Mouse (Mus musculus) ovary, adult 18-20 months (tissue): ENCODE data around the gene Fbxl13.

Experiments used
- DNase-seq: peaks from one replicate; pipeline ENCODE4 v3.0.0; 2022; ENCODE audit warnings: low spot score, mixed read lengths

Fbxl13 gene

DNA sequence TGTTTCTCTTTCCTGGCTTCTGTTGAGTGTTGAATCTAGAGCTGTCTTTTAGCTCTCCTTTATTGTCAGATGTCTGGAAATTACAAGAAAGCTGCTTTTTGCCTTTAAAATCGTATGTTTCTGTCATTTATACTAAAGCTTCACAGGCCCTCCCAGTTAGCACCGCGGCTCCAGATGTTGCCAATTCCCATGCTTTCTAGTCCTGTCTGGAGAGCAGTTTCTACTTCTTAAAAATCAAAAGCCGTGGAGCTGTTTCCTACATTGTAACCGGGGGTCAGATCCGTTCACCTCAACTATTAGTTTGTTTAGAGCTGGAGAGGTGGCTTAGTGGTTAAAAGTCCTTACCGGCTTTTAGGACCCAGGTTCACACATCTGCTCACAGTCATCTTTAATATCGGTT, 162.2 kb downstream of the Fbxl13 start:
- no peak for DNase-seq

DNA sequence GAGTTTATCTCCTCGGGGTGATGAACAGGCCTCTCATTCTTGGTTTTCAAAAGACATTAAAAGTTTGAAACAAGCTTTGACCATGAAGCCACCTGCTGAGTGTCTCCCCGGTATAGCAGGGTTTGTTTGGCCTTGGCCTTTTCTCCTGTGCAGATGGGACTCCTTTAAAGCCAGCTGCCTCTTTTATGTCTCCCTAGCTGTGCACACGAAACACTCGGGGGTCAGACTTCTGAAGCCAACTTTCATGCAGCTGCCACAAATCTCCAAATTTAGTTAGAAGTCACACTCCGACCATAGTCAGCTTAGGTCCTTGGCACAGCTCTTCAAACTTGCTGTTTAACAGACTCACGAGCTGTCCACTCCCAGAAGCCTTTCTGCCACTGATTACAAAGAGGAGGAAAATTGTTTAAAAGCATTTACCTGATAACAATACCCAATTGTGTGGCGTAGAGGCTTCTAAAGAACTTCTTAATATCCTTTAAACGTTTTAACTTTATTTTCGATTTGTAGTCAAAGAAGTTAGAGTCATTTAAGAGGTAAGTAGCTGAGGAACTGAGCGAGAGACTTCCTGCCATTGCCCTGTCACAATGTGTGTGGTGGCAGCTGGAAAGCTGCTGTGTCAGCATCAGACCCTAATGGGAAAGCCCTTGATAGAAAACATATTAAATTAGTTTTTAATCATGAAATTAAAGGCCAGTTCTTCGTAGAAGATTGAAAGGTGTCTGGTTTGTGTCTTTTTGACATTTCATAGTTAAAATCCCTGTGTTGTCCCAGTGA, 162.8 kb downstream of the Fbxl13 start:
- DNase-seq, result peak; percentile 18

DNA sequence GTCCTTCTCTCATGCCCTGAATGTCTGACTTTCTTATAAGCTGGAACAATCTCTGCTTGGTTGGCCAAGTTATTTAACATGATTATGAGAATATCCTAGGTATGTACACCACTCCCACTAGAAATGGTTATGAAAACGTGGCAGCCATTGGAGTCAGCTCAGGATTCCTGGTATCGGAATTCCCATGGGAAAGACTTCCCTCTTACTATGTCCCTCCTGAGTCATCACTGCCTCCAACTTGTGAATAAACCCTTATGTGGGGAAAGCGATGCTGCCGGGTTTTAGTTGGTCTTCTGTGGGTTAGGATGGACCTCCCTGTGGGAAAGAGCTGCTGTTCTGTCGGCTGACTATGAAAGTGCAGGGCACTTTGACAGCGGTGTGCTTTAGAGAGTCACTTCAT, 163.9 kb downstream of the Fbxl13 start:
- no peak for DNase-seq

DNA sequence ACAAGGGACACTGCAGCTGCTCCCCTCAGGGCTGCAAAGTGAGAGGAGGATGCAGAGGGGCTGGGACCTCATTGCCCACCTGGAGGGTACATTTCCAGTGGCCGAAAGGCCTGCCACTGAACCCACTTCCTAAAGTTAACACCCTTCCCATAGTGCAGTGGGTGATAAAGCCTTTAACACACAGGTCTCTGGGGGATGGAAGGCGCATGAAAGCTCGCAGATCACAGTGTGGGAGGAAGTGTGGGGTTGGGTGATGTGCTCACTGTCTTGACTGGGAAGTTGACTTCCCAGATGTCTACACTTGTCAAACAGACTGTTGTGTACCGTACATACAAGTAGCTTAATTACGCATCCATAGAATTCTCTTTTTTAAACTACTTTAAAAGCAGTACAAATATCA, 165.7 kb downstream of the Fbxl13 start:
- DNase-seq, result no peak

DNA sequence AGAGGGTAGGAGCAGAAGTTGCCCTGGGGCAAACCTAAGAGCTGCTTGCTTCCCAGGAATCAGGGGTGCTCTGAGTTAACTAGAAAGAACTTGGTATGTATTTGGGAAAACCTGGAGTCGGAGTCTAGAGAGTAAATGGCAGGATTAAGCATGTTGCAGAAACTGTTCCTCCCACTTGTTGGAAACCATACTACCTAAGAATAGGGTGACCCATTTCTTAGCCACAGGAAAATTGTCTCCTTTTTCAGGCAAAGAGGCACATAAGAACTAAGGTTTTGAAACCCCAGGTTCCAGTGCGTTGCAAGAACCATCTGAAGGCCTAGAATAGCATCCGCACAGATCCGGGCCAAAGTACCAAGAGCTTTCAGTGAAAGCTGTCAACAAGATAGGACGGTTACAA, 167.0 kb downstream of the Fbxl13 start:
- DNase-seq, result no peak

DNA sequence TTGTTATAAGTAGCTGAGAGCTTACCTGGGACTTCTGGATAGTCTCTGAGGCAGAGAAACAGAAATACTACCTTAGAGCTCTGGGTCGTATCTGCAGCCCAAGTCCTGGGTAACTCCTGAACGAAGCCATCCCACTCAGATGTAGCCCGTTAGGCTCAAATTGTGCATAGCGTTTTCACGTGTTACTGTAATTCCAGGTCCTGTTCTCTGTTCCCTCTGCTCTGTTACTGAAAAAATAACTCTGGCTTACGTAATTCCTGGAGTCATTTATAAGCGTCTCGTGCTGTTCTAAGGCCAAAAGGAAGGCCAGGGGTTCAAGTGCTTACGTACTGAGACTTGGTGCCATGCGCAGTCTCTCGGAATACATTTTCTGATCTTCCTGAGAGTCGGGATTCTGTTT, 177.3 kb downstream of the Fbxl13 start:
- no peak for DNase-seq

DNA sequence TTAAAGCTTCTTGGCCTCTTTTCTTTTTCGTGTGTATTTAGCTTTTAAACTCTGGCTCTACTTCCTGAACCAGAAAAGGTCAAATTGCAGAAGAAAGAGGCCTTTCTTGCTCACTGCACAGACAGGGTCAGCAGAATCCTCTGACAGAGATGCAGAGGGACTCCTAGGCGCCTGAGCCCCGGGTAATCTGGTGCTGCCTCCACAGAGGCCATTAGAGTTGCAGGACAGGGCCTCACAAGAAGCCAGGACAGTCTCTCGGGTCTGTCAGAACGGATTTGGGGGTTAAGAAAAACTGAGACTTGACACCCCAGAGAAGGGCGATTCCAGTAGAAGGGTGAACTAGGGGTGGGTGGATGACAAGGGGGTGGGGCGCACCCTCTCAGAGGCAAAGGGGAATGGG, 178.0 kb downstream of the Fbxl13 start:
- DNase-seq, result no peak

DNA sequence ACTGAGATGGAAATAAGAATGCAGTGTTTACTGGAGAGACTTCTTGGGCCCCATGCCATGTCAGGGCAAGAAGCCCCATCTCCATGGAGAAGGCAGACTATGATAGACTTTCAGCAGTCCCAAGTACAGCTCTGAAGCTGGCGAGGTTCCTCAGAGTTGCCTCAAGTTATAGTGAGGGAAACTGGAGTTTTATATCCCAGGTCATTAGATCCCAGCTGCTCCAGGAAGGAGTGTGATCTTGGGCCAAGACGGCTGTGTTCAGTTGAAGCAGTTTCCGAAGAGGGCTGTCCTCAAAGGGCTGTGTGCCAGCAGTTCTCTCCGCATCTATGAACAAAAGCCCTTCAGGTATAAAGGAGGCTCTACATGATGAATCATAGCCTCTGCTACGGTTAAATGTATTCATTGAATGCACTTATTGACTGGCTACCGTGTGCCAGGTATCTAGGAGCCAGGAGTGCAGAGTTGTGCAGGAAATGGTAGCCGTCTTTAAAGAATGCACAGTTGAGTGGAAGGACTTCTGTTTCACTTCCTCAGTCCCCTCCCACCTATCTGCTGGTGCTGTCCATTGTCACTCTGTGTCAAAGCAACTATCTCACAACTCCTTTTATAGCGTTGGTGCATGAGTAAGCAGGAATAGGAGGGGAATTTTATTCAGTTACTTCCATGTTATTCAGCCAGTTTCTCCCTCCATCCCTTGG, 204.5 kb downstream of the Fbxl13 start:
- peak; percentile 11 for DNase-seq

DNA sequence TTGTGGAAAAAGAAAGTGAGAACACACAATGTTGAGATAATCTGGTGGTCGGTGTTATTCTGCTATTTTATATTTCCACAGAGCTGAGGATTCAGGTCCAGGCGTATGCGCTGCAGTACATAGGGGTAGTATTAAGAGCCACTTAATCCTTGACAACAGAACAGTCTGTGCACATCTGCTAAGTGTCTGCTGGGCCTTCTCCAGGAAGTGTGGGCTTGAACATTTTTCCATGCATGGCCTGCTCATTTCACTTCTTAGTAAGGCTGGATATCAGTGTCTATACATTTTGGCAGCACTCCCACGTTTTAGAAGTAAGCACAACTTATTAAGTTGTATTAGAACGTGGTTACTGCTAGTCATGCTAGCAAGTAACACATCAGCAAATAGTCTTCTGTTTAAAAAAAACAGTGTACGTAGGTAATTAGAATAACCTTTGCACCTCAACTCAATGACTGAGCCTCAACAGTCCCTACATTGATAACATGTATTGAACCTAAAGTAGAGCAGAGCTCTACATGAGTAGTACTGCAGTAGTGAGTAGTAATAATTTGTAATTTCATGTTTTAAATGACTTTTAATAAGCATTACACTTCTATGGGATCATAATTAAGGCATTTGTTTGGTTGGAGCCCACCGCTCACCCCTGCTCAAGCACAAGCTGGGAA, 205.9 kb downstream of the Fbxl13 start:
- DNase-seq, result no peak

DNA sequence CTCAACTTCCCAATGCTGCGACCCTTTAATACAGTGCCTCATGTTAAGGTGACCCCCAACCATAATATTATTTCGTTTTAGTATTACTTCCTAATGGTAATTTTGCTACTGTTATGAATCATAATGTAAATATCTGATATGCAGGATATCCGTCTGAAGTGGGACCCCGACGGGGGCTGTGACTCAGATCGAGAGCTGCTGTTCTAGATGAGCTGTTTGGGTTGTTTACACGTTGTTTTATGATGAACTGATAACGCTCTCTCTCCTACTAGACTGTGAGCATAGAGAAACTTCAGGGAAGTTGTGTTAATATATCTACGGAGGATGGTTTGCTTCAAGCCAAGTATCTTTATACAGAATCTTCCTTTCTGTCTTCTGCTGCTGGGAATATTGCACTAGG, 207.0 kb downstream of the Fbxl13 start:
- DNase-seq, result no peak

DNA sequence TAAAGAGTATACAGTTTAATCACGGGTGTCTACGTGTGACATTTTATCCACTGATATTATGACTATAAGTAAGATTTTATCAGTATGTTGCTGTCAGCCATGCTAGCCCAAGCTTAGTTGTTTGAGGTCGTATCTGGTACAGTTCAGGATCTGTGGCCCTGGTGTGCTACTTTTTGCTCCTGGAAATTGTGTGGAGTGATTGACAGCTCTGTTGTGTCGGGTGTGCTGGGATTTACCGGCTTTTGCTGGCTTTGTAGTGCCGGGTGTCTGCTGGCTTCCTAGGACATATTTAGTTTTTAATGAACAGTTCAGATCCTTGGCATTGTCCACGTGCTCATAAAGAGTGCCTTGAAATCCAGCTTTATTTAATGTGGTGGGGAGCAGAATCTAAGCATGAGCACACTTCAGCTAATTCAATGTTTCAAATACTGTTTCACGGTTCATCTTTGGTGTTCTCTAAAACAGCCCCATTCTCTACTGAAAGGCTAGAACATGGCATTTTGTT, 208.9 kb downstream of the Fbxl13 start:
- DNase-seq, result no peak

DNA sequence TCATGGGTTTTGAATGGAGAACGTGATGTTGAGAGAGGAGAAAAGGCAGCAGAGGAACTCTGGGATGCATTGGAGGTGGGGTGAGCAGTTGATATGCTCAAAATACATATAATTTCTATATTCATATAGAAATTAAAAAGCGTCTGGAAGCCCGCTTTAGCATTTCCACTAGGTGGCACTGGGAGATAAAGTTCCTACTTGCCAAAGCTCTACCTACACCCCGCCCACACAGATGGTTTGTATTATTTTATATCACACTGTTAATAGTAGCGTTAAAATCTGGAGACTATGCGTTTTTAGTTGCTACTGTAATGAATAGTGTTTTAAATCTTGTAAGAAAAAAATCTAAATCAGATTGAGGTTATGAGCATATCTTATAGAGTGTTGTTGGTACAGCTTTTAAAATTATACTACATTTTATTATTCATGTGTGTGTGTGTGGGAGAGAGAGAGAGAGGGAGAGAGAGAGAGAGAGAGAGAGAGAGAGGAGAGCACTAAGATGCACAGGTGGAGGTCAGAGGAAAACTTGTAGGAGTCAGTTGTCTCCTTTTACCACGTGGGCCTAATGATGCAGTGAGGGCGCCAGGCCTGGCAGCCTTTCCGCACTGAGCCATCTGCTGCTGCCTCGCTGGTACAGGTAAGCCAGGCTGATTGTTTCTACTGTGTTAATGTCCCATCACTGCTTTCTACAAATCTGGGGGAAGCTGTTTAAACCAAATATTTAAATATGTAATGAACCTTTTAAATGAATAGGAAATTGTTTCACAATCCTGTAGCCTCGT, 211.1 kb downstream of the Fbxl13 start:
- DNase-seq, result no peak
